12 mouse cellular contexts compared by ENCODE assay signal in genomic region chr1:137323035-137323680, GRCm38 (mm10).
DNase-seq lines count a peak whose midpoint lies in the region; ATAC-seq and TF ChIP-seq lines count a peak whose summit lies in the region.
"Had no signal": no experiment of that assay in that cellular context is flagged by ENCODE, and none has a peak within 500 bp of the region (broad histone marks: within the 10 kb centered on the region; RNA-seq: fewer than 3 reads in every experiment).

No protein-coding gene starts in this region.

- no peak overlapping the region for H3K27ac ChIP-seq in kidney, embryonic 15.5 days
- no peak overlapping the region for H3K27ac ChIP-seq in ES-E14 (ENCODE audit: insufficient read depth, low read depth, low read length, poor library complexity, severe bottlenecking)
- no peak overlapping the region for H3K27ac ChIP-seq in embryonic facial prominence, embryonic 14.5 days (replicated peaks; ENCODE audit: low read depth, low read length)
- peak overlapping the region; percentile 47; the same call in 1 of the 2 replicates for H3K27ac ChIP-seq in neural tube, embryonic 11.5 days (ENCODE audit: low read depth, low read length)
- H3K27ac ChIP-seq: embryonic facial prominence, embryonic 12.5 days; heart, embryonic 13.5 days; liver, embryonic 13.5 days had no signal

- no peak for DNase-seq in kidney, postnatal 14 days
- DNase-seq in ES-E14 (ENCODE audit: low read depth, low spot score): peak; percentile 16
- peak; percentile 45 for DNase-seq in embryonic facial prominence, embryonic 14.5 days (ENCODE audit: low spot score)
- peak; percentile 82 for DNase-seq in neural tube, embryonic 11.5 days (ENCODE audit: low spot score)
- no peak for DNase-seq in right cerebral cortex, adult 2 months (ENCODE audit: low spot score in 2 of 2)
- no peak for DNase-seq in spleen, postnatal 36 days (ENCODE audit: low spot score in 2 of 2)
- DNase-seq in right cerebral cortex, postnatal 10 days (ENCODE audit: low spot score in 2 of 2): no peak
- DNase-seq: liver, embryonic 13.5 days had no signal

- no peak overlapping the region for H3K4me3 ChIP-seq in kidney, embryonic 15.5 days (replicated peaks)
- H3K4me3 ChIP-seq in ES-E14 (ENCODE audit: insufficient read depth in 1 of 2, low read depth in 1 of 2, low read length in 2 of 2, poor library complexity in 1 of 2, severe bottlenecking in 1 of 2): no peak overlapping the region
- H3K4me3 ChIP-seq in embryonic facial prominence, embryonic 14.5 days (ENCODE audit: low read depth, low read length): no peak overlapping the region
- no peak overlapping the region for H3K4me3 ChIP-seq in neural tube, embryonic 11.5 days (ENCODE audit: low read depth, low read length)
- H3K4me3 ChIP-seq: embryonic facial prominence, embryonic 12.5 days; liver, embryonic 13.5 days had no signal

- no peak overlapping the region for H3K4me2 ChIP-seq in kidney, embryonic 15.5 days
- no peak overlapping the region for H3K4me2 ChIP-seq in embryonic facial prominence, embryonic 14.5 days (ENCODE audit: low read depth, low read length)
- H3K4me2 ChIP-seq in neural tube, embryonic 11.5 days (ENCODE audit: low read depth): no peak overlapping the region
- H3K4me2 ChIP-seq: embryonic facial prominence, embryonic 12.5 days; liver, embryonic 13.5 days had no signal

- H3K36me3 ChIP-seq in kidney, embryonic 15.5 days: no peaks in the 10 kb centered on the region
- H3K36me3 ChIP-seq in ES-E14 (ENCODE audit: control insufficient read depth, insufficient read depth, low read length, poor library complexity, severe bottlenecking): no peaks in the 10 kb centered on the region
- H3K36me3 ChIP-seq in embryonic facial prominence, embryonic 14.5 days (ENCODE audit: control insufficient read depth, insufficient read depth, low read length): no peaks in the 10 kb centered on the region
- no peaks in the 10 kb centered on the region for H3K36me3 ChIP-seq in neural tube, embryonic 11.5 days (ENCODE audit: control insufficient read depth, insufficient read depth, low read length)
- H3K36me3 ChIP-seq: embryonic facial prominence, embryonic 12.5 days; heart, embryonic 13.5 days; liver, embryonic 13.5 days had no signal

- no peaks in the 10 kb centered on the region for H3K27me3 ChIP-seq in kidney, embryonic 15.5 days
- no peaks in the 10 kb centered on the region for H3K27me3 ChIP-seq in embryonic facial prominence, embryonic 14.5 days (replicated peaks; ENCODE audit: control insufficient read depth, insufficient read depth, low read length)
- no peaks in the 10 kb centered on the region for H3K27me3 ChIP-seq in neural tube, embryonic 11.5 days (ENCODE audit: control insufficient read depth, insufficient read depth, low read length)
- H3K27me3 ChIP-seq: embryonic facial prominence, embryonic 12.5 days; heart, embryonic 13.5 days; liver, embryonic 13.5 days had no signal

- peak; percentile 83; the same call in 1 of the 2 replicates for ATAC-seq in kidney, embryonic 15.5 days (replicated peaks; ENCODE audit: low FRiP score)
- peak; percentile 70; the same call in 1 of the 2 replicates for ATAC-seq in embryonic facial prominence, embryonic 14.5 days (ENCODE audit: low read depth)
- peak; percentile 95 for ATAC-seq in neural tube, embryonic 11.5 days (ENCODE audit: insufficient read depth, low FRiP score, low TSS enrichment)
- ATAC-seq: CD4-positive, CD25-positive, alpha-beta regulatory T cell, adult 4 months had no signal

- H3K4me1 ChIP-seq in kidney, embryonic 15.5 days: 0 out of 2 replicates have a peak, but pooled peaks cover 9% of the 10 kb centered on the region
- H3K4me1 ChIP-seq in ES-E14 (ENCODE audit: control insufficient read depth in 2 of 2, insufficient read depth in 2 of 2, low read length in 2 of 2, poor library complexity in 1 of 2): no peaks in the 10 kb centered on the region
- no peaks in the 10 kb centered on the region for H3K4me1 ChIP-seq in embryonic facial prominence, embryonic 14.5 days (ENCODE audit: control insufficient read depth, insufficient read depth, low read length)
- H3K4me1 ChIP-seq in neural tube, embryonic 11.5 days (ENCODE audit: control insufficient read depth, insufficient read depth, low read length): no peaks in the 10 kb centered on the region
- H3K4me1 ChIP-seq: embryonic facial prominence, embryonic 12.5 days; liver, embryonic 13.5 days had no signal

- 65% methylated on average over 2 of the region's 2 CpGs for WGBS in kidney, embryonic 15.5 days
- WGBS in embryonic facial prominence, embryonic 14.5 days: 51% methylated on average over 2 of the region's 2 CpGs
- 45% methylated on average over 2 of the region's 2 CpGs for WGBS in neural tube, embryonic 11.5 days

- no peaks in the 10 kb centered on the region for H3K9me3 ChIP-seq in kidney, embryonic 15.5 days (replicated peaks)
- H3K9me3 ChIP-seq in ES-E14 (ENCODE audit: control insufficient read depth, insufficient read depth, low read depth, low read length): no peaks in the 10 kb centered on the region
- no peaks in the 10 kb centered on the region for H3K9me3 ChIP-seq in embryonic facial prominence, embryonic 14.5 days (ENCODE audit: control insufficient read depth, low read length)
- H3K9me3 ChIP-seq in neural tube, embryonic 11.5 days (ENCODE audit: control insufficient read depth, low read length): no peaks in the 10 kb centered on the region
- H3K9me3 ChIP-seq: embryonic facial prominence, embryonic 12.5 days; heart, embryonic 13.5 days; liver, embryonic 13.5 days had no signal

- in situ Hi-C loops in ES-E14 (cut with MboI; ENCODE audit: low sequenced_read_pairs in 2 of 2, unreplicated experiment in 2 of 2): no loop called here

- no peak overlapping the region for H3K9ac ChIP-seq in kidney, embryonic 15.5 days
- H3K9ac ChIP-seq in ES-E14 (ENCODE audit: insufficient read depth, low read depth, low read length, poor library complexity, severe bottlenecking): no peak overlapping the region
- H3K9ac ChIP-seq in embryonic facial prominence, embryonic 14.5 days (ENCODE audit: low read depth, low read length): no peak overlapping the region
- 0 out of 2 replicates have a peak overlapping the region, but pooled peaks have one; percentile 2 for H3K9ac ChIP-seq in neural tube, embryonic 11.5 days (ENCODE audit: low read length)
- H3K9ac ChIP-seq: embryonic facial prominence, embryonic 12.5 days; heart, embryonic 13.5 days; liver, embryonic 13.5 days had no signal

TF ChIP-seq in ES-E14, 5 proteins besides CTCF, POLR2A, EP300 and RAD21:
- TF ChIP-seq ZNF384 (IDR thresholded peaks at IDR 0.05; ENCODE audit: low read depth, low read length) (no peak), HCFC1 (IDR thresholded peaks at IDR 0.05; ENCODE audit: borderline replicate concordance, insufficient read depth, low read length) (no peak), ZC3H11A (IDR thresholded peaks at IDR 0.05; ENCODE audit: borderline replicate concordance, low read depth, low read length) (no peak), CHD2 (IDR thresholded peaks at IDR 0.05; ENCODE audit: low read depth, low read length) (no peak), MAFK (IDR thresholded peaks at IDR 0.05; ENCODE audit: insufficient read depth, low read depth, low read length) (no peak)

Comparison
In these comparisons a context has a peak if more than half of its experiments do, and no peak if none do; other contexts are left out.
1. DNase-seq: peak in ES-E14 (single experiment), embryonic facial prominence, embryonic 14.5 days (single experiment) and neural tube, embryonic 11.5 days (single experiment); none in kidney, postnatal 14 days (single experiment), right cerebral cortex, adult 2 months (0 of 2), spleen, postnatal 36 days (0 of 2) and right cerebral cortex, postnatal 10 days (0 of 2).
2. Peak in every context shown above with its lines, with median percentiles within 50 percentile points of each other: ATAC-seq.